Mouse (Mus musculus) spleen, adult 2 months (tissue): ENCODE measurements around the gene Ccdc8.

Source experiments
- CTCF ChIP-seq: fragments of 200-500 bp; IDR thresholded peaks from 2 replicates; pipeline ENCODE4 v1.5.1; 2011; ENCODE audit warnings: mild to moderate bottlenecking, inconsistent platforms; ENCODE audit not compliant: insufficient read depth, insufficient read length, insufficient replicate concordance; ENCODE audit errors: extremely low read depth
- POLR2A ChIP-seq: fragments of 200-500 bp; IDR thresholded peaks from 2 replicates; pipeline ENCODE4 v1.6.1; 2011; ENCODE audit warnings: low read depth, low read length, inconsistent platforms

GRCm38 (mm10) chr7:17003230-17003960 lies 10.9 kb downstream of the Ccdc8 start:
- TF ChIP-seq POLR2A: no peak
- TF ChIP-seq CTCF: no peak
